Mouse (Mus musculus) T-helper 1 cell (primary cell): ENCODE measurements at regions not wholly inside any gene's neighbourhood (a gene's known extent, or its start where the extent isn't known, plus 50 kb on each side); places are given as distances from the start of the nearest gene placed in this dataset.

Experiments used
- in situ Hi-C: fragments of 300-600 bp; cut with MboI, MseI; formaldehyde crosslinking; loops from one replicate; pipeline ENCODE4 v1.15.1; 2025; ENCODE audit warnings: high pct_unique_total_duplicates

- in situ Hi-C loops = no loop called here
Measured at GRCm38 (mm10) chr1:82041286-82042050, 191.4 kb upstream of the Gm9747 start.

GRCm38 (mm10) chr1:82042051-82042432 lies 190.9 kb upstream of the Gm9747 start:
- in situ Hi-C loops = no loop called here

- in situ Hi-C loops = no loop called here
Measured at GRCm38 (mm10) chr1:82042527-82042926, 190.4 kb upstream of the Gm9747 start.

GRCm38 (mm10) chr1:82066291-82066690 lies 166.6 kb upstream of the Gm9747 start:
- in situ Hi-C loops = no loop called here

GRCm38 (mm10) chr1:82068571-82068970 lies 164.3 kb upstream of the Gm9747 start:
- in situ Hi-C loops = no loop called here

GRCm38 (mm10) chr1:82070181-82071109 lies 162.5 kb upstream of the Gm9747 start:
- in situ Hi-C loops = no loop called here

- in situ Hi-C loops = no loop called here
Measured at GRCm38 (mm10) chr1:82089136-82089839, 143.6 kb upstream of the Gm9747 start.

- in situ Hi-C loops = no loop called here
Measured at GRCm38 (mm10) chr1:82095101-82095500, 137.8 kb upstream of the Gm9747 start.

- in situ Hi-C loops = no loop called here
Measured at GRCm38 (mm10) chr1:82106756-82107155, 126.2 kb upstream of the Gm9747 start.

GRCm38 (mm10) chr1:82110071-82110635 lies 122.8 kb upstream of the Gm9747 start:
- in situ Hi-C loops = no loop called here

- in situ Hi-C loops = no loop called here
Measured at GRCm38 (mm10) chr1:82112401-82112800, 120.5 kb upstream of the Gm9747 start.

GRCm38 (mm10) chr1:82124503-82124902 lies 108.4 kb upstream of the Gm9747 start:
- in situ Hi-C loops = no loop called here

- in situ Hi-C loops = no loop called here
Measured at GRCm38 (mm10) chr1:82129700-82130275, 103.1 kb upstream of the Gm9747 start.

GRCm38 (mm10) chr1:82132536-82132935 lies 100.4 kb upstream of the Gm9747 start:
- in situ Hi-C loops = no loop called here

GRCm38 (mm10) chr1:82134938-82135337 lies 98.0 kb upstream of the Gm9747 start:
- in situ Hi-C loops = no loop called here

- in situ Hi-C loops = no loop called here
Measured at GRCm38 (mm10) chr1:82135761-82136331, 97.1 kb upstream of the Gm9747 start.

- in situ Hi-C loops = no loop called here
Measured at GRCm38 (mm10) chr1:82145256-82145655, 87.7 kb upstream of the Gm9747 start.

- in situ Hi-C loops = no loop called here
Measured at GRCm38 (mm10) chr1:82150219-82151128, 82.4 kb upstream of the Gm9747 start.

- in situ Hi-C loops = no loop called here
Measured at GRCm38 (mm10) chr1:82155961-82156360, 77.0 kb upstream of the Gm9747 start.

GRCm38 (mm10) chr1:82157013-82157412 lies 75.9 kb upstream of the Gm9747 start:
- in situ Hi-C loops = no loop called here
